Mouse (Mus musculus): ENCODE measurements around the gene Igf1r.

The Igf1r gene

DNA sequence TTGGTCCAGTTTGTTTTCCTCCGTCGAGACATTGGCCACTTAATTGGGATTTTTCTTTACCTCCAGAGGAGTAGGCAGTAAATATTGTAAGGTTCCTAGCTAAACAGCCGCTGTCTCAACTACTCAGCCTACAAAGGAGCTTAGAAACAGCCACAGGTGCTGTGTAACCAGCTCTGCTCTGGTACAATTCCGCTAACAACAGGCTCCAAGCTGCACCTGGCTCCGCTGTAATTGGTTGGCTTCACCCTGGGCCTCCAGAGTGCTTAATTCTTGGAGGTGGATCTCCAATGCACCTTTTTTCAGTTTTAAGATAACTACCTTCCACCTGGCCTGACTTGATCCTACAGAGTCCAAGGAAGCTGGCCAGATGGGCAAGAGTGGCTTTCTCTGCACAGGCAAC lies 271.4 kb downstream of the Igf1r start:
- no peak for DNase-seq (ENCODE audit: low read depth, low spot score)

DNA sequence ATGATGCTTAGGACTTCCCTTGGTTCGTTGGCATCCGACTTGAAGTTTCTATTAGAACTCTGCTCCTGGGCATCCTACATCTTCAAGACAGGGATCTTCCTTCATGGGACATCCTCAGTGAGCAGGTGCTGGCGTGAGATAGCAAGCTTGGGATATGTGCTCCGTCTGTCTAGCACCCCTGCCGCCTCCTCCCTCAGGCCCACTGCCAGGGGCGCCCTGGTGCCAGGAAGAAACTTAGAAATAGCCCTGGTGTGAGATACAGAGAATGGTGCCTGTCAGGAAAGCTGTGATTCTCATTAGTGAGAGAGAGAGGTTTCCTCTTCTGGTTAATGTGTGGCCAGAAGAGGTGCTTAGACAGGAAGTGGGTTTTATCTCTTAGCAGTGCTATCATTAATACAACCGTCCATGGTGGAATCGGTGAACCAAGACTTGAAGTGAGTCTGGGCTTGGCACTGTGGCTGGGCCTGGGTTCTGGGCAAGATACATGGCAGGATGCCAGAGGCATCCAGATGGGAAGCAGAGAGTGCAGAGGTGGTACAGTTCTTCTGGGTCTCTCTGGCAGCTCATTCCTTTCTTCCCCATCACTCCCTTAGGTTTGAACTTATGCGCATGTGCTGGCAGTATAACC lies 272.9 kb downstream of the Igf1r start:
- no peak for DNase-seq (ENCODE audit: low read depth, low spot score)

DNA sequence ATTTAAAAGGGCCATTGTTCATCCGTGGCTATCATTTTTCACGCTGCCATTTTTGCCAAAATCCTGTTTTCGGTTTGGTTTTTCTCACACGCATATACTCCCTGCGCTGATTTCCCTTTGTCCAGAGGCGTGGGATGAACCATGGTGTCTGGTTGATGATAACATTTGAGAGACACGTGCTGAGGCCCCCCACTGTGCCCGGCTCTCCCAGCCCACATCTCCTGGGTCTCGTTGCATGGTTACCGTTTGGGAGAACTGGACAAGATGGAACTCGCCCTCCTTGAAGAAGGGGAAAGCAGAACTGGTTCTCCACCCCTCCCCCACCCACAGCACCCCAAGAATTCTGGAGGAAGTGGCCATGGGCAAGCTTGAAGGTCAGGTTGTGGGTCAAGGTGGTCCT lies 274.4 kb downstream of the Igf1r start:
- no peak for DNase-seq (ENCODE audit: low read depth, low spot score)

DNA sequence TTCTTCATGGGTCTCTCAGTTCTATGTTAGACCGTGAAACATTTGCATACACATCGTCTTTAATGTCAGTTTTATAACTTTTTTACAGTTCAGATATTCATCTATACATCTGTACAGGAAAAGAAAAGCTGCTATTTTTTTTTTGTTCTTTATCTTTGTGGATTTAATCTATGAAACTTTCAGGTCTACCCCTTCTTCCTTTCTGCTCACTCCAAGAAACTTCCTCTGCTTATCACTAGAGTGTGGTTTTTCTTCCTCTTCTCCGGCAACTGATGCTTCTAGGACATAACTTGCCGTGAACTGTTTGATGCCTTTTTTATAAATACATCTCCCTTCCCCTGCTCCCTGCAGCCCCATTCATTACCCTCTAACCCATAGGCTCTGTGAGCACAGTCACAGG lies 275.0 kb downstream of the Igf1r start:
- DNase-seq (ENCODE audit: low read depth, low spot score) = no peak

DNA sequence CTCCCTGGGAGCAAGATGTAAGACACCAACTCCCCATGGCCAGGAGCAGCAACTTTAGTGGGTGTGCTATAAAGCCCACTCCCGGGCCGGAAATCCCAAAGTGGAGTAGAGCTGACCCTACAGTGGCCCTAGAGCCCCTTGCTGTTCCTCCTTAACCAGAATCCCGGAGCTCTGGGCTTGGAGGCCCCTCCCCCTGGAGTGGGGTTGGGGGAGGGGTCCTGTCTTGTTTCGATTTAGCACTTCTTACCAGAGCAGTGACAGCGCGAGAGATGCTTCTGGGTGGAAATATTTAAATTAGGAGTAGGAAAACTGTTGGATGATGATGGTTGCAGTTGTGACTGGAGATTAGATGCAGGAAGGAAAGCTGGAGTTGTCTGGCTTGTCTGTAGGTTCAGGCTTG lies 275.9 kb downstream of the Igf1r start:
- no peak for DNase-seq (ENCODE audit: low read depth, low spot score)

DNA sequence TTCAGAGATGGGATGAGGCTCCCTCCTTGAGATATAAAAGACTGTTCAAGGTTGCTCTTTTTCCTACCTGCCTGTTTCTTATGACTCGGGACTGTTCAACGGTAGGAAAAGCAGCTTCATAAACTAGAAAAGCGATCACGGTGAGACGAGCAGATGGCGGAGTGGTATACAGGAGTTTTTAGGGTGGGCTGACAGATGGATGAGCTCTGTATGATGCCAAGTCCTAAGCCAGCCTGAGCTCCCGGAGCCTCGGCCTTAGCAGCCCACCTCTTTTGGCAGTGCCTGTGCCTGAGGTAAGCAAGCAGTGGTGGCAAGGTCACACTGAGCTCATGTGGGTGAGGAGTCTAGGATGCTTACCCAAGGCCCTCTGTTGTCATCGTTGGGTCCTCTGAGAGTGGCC lies 278.2 kb downstream of the Igf1r start:
- no peak for DNase-seq (ENCODE audit: low read depth, low spot score)

DNA sequence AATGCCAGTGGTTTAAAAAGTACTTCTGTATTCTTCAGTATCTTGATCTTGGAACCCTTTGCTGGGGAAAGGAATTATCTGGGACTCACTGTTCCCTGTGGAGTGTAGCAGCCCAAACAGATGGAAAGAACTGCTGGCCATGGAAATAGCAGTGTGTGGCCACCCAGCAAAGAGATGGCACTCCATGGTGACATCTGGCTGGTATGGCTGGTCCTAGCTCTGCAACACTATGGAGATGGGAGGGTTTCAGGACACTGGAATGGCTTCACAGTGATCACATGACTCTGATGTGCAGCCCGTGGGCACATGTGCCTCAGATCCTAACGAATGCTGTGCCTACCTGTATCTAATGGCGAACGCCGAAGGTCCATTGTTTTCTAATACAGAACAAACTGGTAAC lies 279.9 kb downstream of the Igf1r start:
- no peak for DNase-seq (ENCODE audit: low read depth, low spot score)

DNA sequence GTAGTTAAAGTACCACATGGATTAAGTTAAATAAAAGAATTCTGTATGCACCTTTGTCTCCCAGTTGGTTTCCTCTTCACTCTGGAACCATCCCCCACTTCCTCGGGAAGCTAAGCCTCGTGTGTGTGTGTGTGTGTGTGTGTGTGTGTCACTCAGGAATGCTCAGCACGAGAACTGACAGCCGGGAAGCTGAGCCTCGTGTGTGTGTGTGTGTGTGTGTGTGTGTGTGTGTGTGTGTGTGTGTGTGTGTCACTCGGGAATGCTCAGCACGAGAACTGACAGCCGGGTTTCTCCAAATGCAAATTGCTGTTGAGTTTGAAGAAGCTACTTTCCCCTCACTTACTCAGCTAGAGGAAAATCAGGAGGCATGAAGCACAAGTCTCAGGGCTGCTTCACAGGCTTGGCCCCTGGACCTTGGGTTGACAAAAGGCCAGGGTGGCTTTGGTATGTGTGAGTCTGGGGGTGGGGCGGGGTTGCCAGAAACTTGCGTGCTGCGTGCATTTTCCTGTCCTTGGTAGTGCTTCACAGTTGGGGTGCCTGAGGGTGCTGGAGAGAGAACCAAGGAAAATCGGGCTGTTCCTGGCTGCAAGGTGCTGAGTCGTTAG lies 281.1 kb downstream of the Igf1r start:
- DNase-seq (ENCODE audit: low read depth, low spot score) = peak; percentile 8

DNA sequence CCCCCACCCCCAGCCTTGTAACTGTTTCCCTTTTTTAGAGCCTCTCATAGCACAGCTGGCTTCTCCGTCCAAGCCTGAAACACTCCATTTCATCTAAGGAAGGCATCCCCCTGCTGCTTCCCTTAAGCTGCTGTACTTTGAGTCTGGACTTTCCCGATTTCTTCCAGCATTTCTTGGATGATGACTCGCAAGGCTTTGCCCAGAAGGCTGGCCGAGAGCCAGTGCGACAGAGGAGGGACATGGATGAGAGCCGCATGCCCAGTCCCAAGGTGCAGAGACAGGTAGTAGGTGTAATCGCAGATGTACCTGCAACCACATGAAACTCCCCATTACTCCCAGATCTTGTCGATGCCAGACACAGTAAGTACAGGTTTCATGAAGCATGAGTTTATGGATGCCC lies 284.2 kb downstream of the Igf1r start:
- DNase-seq (ENCODE audit: low read depth, low spot score) = no peak

DNA sequence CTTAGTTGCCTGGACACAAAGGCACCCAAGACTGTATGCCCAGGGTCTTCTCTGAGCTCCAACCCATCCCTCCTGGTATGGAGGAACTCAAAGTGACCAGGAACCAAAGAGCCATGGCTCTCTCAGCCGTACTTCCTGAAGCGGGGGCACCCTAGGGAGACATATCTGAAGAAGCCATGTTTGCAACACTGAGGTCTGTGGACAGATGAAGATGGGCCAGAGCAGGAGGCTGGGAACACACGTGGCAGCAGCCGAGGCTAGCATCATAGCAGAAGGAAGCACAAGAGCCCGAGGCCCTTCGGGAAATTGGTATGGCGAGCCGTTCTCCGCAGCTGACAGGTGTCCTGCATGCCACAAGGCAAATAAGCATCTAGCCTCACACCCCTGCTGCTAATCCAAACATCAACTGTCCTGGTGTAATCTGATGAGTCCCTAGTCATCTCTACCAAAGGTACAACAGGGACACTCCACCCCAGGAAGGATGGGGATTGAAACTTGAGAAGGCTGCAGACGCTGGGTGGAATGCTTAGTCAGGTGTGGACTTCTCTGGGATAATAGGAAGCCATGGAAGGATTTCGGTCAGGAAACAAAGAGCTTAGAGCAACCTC lies 286.7 kb downstream of the Igf1r start:
- no peak for DNase-seq (ENCODE audit: low read depth, low spot score)

DNA sequence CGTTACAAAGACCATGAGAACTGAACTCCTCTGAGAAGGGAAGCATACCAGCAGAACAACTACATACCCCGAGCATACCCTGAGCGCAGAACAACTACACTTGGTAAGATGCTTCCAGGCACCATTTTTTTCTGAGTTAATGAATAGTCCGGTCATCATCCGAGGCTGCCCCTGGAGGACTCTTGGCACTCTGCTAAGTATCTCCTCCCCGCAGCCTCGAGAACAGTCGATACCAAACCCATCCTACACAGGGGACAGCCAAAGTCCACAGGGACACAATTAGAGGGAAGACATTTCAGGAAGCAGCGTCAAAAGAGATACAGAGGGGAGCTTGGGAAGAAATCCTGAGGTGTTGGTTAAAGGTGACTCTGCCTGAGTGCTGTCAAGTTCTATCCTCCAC lies 288.6 kb downstream of the Igf1r start:
- no peak for DNase-seq (ENCODE audit: low read depth, low spot score)

DNA sequence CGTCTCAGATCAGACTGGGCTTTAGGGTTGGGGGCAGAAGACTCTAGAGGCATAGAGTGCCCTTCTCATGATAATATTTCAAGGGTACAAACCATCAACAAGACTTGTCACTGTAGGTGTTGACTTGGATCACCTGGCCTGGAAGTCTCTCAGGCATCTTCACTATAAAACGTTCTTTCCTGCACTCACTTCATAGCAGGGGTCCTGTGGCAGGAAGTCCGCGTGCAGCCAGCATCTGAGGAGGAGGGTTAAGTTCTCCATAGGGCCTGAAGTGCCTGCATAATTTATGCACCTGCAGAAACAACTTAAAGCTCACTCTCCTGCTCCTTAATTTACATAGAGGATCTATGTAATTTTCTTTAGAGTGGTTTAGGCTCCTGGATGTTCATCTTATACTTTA lies 293.1 kb downstream of the Igf1r start:
- DNase-seq (ENCODE audit: low read depth, low spot score) = no peak

DNA sequence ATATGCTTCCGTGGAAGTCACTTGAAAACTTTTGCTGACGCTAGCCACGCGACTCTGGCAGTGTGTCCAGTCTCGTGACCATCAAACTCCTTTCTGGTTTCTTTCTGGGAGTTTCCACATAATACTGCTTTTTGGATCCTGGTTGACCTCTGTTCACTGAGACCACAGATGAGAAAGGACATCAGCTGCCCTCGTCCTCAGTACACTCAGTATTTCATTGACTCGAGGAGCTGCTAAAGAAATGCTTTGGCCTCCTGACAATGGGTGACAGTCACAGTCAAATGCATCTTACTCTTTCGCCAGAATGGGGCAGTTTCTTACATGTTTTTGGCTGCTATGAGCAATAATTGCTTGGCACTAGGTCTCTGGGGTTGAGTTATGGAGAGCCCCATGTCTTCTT lies 293.6 kb downstream of the Igf1r start:
- DNase-seq (ENCODE audit: low read depth, low spot score) = no peak

DNA sequence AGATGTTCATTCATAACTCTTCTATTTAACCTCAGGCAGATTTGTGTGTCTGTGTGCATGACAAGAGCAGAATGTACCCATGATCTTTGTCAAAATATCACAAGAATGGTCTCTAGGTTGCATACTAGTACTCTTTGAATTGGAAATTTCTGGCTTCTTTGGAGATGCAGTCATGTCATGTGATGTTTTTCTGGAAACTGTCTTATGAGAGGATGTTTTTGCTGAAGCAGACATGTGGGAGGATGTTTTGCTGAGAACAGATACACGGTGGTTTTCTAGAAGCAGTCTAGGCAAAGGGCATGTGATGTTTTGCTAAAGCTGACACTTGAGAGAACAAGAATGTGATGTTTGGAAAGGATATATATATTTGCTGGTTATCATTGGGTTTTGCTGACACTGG lies 297.8 kb downstream of the Igf1r start:
- no peak for DNase-seq (ENCODE audit: low read depth, low spot score)

DNA sequence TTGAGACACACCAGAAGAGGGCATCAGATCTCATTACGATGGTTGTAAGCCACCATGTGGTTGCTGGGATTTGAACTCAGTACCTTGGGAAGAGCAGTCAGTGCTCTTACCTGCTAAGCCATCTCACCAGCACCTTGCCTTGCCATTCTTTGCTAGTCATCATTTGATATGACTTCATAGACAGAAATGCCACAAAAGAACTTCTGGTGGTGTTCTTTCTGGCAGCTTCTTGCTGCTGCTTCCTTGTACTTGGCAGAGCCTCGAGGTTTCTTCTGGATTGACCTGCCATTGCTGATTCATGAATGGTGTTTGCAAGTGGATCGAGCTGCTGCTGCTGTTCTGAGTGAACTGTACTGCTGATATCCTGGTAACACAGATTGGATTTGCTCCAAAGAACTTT lies 298.3 kb downstream of the Igf1r start:
- no peak for DNase-seq (ENCODE audit: low read depth, low spot score)

DNA sequence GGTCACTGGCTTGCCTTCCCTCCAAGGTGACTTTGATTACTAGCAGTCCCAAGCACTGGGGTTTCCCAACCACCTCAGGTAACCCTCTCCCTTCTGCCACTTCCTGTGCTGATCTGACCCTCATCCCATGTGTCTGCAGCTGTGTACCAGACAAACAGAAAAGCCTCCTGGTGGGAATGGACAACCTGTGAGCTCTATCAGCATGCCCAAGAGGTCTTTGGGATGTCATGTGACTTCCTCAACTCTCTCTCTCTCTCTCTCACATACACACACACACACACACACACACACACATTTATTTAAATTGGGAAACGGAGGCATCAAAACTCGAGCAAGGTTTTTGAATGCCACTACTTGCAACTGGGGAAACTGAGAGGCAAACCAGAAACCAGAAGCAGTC lies 305.1 kb downstream of the Igf1r start:
- DNase-seq (ENCODE audit: low read depth, low spot score) = no peak

DNA sequence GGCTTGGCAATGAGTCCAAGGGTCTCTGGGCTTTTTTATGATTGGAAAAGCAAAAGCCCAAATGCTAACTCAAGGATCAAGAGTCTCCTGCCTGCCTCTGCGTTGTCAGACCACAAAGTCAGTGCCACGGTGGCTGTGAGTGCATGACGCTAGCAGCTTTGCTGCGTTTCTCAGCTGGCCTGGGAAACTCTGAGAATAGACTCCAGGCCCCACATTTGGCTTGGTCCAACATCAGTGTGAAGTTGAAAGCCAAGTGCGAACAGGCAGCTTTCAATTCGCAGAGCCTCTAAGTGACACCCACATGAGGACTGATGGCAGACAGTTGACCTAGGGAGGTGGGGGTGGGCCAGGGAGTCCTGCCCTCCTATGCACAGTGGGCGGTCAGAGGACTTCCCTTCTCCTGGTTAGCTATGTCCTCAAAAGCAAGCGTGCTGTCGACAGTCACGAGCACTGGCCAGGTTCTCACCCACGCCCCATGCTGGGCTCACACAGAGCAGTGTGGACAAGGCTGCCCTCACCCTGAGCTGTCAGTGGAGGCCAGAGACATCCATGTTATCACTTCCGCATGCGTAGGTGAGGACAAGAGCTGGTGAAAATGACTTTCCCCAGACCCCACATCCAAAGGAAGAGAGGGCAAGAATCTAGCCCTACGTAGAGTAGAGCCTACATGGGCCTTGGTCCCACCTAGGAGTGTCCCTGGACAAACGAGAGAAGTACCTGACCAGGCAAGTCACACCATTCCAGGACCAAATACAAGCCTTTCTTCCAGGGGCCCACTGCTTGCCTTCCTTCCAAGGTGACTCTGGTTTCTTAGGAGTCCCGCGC lies 305.9 kb downstream of the Igf1r start:
- DNase-seq (ENCODE audit: low read depth, low spot score) = no peak

DNA sequence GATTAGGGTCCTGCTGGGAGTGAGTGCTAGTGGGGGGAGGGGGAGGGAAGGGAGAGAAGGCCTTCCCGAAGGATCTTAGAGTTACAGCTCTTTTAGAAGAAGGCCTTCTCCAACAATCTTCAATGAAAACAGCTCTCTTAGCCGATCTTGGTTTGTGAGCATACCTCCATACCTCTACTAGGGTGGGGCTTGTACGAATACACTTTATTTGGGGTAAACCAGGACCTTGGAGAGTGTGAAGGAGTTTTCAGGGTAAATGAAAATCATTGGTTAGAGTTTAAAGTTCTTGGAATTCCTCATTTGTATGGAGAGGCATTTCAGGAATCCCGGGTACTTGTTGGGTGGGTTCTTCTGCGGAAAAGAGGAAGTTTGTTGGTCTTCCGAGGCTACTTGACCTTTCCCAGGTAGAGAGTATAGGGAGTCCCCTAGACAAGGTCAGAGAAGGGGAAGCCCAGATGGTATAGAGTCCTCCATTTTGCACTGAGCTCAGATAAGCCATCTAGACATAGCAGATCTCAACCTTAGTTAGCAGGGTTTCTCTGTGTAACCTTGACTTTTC lies 307.0 kb downstream of the Igf1r start:
- no peak for DNase-seq (ENCODE audit: low read depth, low spot score)

DNA sequence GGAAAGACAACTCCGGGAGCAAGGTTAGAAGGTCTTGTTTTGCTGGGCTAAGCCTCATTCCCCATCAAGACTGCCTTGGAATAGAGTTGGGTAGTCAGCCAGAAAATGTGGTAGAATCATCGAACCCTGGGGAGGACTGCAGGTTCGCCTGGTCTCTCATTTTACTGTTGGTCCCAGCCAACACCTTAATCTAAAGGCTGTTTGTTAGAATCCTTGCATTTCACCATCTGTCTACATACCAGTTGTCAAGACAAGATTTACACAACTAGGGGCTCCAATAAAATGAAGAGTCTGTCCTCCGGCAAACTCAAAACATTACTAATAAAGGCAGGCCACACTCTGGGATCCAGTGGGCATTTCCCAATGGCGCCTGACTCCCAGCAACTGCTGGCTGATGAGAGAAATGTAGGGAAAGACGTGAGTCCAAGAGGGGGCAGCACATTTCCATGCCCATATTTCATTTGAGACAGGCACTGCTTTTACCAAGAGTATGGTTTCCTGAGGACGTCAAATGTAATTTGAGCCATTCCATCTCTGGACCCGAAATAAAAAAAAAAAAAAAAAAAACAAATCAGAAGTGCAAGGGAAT lies 310.1 kb downstream of the Igf1r start:
- no peak for DNase-seq (ENCODE audit: low read depth, low spot score)

DNA sequence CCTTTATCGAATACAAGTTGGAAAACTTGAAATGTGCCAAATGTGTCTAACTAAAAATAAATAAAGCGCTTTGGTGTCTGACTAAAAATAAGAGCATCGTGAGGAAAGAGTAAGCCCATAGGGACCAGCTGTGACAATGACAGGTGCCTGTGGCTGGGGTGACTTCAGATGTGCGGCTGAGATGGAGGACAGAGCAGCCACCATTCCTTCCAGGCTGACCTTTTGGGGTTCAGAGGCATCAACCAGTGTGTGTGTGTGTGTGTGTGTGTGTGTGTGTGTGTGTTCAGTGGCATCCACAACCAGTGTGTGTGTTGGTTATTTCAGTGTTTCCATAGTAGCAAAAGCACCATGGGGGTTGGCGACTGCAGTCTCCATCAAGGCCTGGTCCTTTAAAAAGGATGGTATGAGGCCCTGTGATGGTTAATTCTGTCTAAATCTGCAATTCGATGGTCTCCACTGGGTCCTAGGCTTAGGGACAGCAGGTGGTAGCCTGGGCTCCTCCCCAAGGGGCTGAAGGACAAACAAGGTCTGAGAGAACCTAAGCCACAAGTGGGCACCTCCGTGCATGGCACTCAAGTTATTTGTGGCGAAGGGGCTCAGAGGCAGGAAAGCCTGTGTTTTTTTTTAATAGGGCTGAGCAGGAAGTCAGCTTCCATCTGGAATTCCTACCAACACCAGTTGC lies 310.9 kb downstream of the Igf1r start:
- no peak for DNase-seq (ENCODE audit: low read depth, low spot score)

DNA sequence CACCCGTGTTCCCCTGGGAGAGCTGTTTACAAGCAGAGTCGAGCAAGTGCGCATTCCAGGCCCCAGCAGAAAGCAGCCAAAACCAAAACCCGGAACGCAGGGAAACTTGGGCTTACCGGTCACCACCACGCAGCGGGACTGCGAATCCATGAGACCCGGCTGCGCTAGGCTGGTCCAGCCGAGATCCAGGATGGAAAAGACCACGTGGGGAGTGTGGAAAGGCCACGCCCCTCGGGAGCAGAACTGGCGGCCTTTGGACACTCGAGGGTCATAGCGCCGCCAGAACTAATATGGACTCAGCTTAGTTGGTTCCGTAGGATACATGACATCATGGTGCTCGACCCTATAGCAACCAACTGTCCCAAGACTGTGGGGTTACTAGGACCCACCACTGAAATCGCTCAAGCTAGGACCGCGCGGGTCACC lies 311.4 kb downstream of the Igf1r start, which contains the start of gene Pgpep1l:
Gene Pgpep1l (minus strand): TSS at position 206 of the 426 bp plus-strand sequence.
- DNase-seq (ENCODE audit: low read depth, low spot score) = no peak
